Mouse (Mus musculus): ENCODE data around the gene Nedd4. TPM values are rescaled to one million over a fixed set of nuclear protein-coding genes. Genes with fewer than 3 reads are reported as not detected.
"Not testable (repeated sequence)": the region's sequence is repeated elsewhere in the genome, so short reads cannot be mapped to it uniquely, and the experiment has no call there.

The Nedd4 gene
- polyA plus RNA-seq (2012; rRNA removed) = 193 and 206 TPM in 2 replicates

DNA sequence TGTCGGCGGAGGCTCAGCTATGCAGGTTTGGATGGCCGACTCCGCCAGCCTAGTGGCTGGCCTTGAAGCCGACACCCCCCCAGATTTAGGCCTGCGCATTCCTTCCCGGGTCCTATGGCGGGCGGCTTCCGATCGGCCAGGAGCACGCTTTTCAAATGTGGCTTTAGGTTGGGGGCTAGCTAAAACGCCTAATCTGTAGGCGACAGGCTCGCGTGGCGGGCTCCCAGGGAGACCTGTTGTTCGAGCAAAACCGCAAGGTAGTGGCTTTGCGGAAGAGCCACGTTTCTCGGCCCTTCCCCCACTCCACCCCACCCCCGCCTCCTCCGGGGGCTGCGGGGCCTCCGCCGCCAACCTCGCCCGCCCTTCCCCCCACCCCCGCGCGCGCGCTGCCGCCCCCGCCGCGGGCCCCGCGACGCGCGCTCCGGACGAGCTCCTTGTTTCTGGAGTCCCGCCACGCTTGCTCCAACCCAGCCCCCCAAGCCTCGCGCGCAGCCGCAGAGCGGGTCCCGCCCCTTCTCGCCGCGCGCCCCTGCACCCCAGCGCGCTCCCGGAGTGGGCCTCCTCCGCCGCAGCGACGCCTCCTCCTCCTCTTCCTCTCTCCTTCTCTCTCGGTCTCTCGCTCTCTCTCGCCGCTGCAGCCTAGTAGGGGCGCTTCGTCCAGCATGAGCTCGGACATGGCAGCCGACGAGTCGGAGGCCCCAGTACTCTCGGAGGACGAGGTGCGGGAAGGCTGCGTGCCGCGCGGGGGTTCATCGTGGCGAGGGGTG lies at the start of gene Nedd4:
Gene Nedd4 (plus strand): TSS at position 452 of the 767 bp plus-strand sequence.
- no peak for DNase-seq (ENCODE audit: low read depth)

DNA sequence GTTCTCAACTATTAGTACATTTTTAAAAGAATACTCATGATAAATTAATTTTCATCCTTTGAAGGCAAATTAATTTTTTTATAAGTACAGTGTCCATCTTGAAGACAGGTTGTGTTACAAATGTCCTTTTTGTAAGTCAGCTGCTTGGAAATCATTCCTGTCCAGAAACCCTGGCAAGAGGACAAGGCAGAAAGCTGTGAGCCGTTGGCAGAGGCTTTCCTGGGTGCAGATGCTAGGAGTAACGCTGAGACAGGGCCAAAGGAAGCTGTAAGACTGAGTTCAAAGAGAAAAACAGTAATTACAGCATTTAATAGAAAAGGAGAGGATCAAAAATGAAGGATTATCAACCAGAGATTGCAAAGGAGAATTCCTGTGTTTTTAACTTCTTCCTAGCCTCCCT lies 48.3 kb upstream of the Nedd4 start:
- DNase-seq (ENCODE audit: low read depth) = no peak

DNA sequence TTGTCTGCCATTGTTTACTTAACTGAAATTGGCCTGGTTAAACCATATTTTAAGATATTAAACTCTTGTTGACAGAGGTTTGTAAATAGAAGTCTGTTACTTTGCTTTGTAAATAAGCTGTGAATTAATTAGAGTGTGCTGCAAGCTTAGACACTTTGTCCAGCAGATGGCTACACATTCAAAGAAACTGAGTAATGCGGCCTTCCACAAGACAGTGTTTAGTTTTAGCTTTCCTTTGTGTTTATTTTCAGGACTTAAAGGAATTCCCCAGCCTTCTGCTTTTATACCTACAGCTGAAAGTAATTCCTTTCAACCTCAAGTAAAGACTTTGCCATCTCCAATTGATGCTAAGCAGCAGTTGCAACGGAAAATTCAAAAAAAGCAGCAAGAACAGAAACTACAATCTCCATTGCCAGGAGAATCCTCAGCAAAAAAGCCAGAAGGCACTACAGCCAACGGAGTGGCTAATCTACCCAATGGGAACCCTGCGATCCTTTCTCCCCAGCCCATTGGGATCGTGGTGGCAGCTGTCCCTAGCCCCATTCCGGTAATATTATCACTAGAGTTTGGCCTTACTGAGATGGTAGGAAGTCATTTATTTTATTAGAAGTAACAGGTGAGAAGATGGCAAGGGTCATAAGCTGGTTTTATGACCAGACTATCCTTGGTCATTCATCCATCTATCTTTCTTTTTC lies 47.2 kb upstream of the Nedd4 start:
- DNase-seq (ENCODE audit: low read depth) = no peak

DNA sequence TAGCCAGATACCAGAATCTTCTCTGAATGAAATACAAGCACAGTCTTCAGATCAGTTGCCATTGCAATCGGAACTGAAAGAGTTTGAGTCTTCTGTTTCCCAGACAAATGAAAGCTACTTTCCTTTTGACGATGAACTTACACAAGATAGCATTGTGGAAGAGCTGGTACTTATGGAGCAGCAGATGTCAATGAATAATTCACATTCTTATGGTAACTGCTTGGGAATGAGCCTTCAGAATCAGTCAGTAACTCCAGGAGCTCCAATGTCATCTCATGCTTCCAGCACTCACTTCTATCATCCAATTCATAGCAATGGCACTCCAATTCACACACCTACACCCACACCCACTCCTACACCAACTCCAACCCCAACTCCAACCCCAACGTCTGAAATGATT lies 44.1 kb upstream of the Nedd4 start:
- DNase-seq (ENCODE audit: low read depth) = no peak

DNA sequence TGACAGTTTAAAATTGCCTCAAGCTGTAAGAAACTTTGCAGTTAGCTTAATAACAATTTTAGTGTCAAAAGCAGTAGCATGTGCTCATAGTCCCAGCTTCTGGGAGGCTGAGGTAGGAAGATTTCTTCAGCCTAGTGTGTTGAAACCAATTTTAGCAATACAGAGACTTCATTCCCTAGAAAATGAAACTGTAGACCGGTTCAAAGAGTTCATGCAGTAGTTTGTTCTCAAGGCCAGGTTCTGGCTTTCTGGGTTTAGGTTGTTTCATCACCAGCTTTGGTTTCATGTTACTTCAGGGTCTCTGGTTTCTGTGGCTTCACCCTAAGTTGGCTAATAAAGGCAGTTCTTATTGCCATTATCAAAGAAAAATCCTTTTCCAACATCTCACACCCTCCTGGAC lies 38.5 kb upstream of the Nedd4 start:
- DNase-seq (ENCODE audit: low read depth) = no peak

DNA sequence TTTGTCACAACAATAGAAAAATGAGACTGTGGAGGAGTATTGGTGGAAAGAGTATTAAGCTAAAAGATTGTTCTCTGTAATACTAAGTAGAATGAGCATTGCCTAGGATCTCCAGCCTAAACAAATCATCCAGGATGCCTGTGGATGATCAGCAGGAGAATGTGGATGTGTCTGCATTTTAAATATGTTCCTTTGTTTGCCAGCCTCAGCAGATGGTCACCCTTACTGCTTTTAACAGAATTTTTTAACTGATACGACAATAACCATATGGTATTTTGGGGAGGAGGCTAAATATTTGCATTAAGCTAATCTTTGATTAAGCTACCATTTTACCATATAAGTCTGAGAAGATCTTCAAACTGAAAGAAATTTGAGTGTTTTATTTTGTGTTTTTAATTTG lies 34.5 kb upstream of the Nedd4 start:
- no peak for DNase-seq (ENCODE audit: low read depth)

DNA sequence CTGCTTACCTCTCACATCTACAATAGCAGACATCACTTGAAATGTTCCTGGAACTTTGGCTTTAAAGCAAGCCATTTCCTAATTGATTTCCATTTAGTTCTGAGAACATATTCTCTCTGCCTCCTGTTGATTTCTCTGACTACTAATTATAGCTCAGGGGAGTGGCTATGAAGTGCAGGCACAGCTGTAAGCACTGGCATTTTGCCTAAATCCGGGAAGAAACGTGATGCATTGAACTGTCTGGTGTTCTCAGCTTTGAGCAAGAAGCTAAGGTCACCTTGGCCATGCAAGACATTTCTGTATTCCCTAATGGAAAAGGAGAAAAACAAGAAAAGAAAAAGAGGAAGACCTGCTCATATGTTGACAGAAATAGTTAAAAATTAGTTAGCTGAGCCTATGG lies 33.6 kb upstream of the Nedd4 start:
- DNase-seq (ENCODE audit: low read depth) = no peak

DNA sequence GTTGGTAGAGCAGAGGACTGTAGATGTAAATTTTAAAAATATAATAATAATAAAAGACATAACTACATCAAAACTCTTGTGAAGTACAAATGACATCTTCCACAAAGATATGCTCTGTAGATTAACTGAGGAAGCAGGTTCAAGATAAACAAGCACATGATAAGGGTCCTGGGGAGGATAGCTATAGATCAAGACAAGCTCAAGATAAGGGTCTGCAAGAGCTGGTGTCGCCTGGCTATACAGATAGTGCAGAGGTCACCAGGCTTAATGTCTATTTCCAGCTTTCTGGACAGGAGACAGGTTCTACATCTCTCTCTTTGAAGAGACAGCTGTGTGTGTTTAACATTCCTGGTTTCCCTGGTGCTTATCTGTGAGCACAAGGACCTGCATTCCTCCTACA lies 29.9 kb upstream of the Nedd4 start:
- no peak for DNase-seq (ENCODE audit: low read depth)

DNA sequence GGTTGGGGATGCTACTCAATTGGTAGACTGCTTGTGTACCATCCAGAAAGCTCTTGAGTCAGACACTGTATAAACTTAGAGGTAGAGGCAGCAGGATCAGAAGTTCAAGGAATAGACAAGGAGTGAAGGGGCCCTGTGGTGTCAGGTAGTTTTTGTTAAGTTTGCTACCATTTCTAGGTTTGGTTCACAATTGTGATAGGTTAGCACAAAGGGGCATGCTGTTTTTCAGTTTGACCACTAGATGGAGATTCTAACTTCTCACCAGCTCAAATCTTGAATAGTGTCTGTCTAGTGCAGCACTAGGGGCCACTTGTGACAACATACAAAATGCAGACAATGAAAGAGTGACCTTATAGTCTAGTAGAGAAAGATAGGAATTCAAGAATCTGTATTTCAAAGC lies 27.0 kb upstream of the Nedd4 start:
- no peak for DNase-seq (ENCODE audit: low read depth)

DNA sequence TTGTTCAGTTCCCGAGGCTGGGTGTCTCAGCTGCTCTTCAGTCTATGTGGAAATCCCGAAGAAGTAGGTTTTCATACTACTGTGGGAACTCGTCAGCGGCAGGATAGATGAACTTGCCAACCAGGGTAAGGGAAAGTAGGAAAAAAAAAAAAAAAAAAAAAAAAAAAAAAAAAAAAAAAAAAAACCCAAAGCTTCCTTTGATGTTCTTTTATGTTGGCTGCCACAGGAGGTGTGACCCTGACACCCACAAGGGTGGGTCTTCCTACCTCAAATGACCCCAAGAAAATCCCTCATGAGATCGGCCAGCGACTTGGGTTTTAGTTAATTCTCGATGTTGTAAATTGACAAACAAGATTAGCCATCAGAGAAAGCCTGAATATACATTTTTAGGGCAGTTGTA lies 25.6 kb upstream of the Nedd4 start:
- no peak for DNase-seq (ENCODE audit: low read depth)

DNA sequence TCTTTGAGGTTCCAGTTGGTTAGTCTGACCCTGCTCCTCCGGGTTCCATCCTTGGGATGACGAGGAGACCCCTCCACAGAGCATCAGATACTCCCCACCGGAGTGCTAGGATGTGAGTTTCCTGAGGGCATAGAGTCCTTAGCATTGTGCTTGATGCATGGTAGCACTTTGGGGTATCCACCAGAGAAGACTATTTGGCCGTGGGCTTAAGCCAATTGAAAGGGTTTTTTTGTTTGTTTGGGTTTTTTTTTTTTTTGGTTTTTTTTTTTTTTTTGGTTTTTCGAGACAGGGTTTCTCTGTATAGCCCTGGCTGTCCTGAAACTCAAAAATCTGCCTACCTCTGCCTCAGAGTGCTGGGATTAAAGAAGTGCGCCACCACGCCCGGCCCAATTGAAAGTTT lies 24.9 kb upstream of the Nedd4 start:
- no peak for DNase-seq (ENCODE audit: low read depth)

DNA sequence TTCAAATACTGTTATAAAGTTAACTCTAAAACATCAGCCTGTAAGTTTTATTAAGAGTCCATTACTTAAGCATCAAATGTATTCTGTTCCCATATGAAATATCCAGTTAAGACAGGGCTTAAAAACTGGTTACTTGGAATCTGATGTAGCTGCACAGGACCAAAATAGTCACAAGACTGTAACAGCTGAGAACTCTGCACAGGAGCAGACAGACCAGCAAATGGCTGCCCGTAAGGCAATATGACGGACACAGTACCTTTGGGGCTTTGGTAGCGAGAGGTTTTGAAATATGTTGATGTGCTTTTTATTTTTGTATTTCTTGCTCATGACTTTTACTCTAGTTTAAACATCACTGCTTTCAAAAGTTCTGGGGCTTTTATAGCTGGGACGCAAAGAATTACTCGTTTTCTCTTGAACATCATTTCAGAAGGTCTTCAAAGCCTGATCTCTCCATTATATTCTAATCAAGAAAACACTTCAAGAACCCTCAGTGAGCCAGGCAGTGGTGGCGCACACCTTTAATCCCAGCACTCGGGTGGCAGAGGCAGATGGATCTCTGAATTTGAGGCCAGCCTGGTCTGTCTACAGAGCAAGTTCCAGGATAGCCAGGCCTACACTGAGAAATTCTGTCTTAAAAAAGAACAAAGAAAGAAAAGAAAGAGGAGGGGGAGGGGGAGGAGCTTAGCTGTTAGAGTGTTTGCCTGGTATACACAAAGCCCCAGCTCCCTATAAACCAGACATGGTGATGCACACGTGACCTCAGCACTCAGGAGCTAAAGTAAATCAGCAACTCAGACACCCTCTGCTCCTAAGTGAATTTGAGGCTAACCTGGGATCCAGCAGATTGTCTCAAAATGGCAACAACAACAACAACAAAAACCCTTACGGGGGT lies 22.9 kb upstream of the Nedd4 start:
- DNase-seq (ENCODE audit: low read depth) = no peak

DNA sequence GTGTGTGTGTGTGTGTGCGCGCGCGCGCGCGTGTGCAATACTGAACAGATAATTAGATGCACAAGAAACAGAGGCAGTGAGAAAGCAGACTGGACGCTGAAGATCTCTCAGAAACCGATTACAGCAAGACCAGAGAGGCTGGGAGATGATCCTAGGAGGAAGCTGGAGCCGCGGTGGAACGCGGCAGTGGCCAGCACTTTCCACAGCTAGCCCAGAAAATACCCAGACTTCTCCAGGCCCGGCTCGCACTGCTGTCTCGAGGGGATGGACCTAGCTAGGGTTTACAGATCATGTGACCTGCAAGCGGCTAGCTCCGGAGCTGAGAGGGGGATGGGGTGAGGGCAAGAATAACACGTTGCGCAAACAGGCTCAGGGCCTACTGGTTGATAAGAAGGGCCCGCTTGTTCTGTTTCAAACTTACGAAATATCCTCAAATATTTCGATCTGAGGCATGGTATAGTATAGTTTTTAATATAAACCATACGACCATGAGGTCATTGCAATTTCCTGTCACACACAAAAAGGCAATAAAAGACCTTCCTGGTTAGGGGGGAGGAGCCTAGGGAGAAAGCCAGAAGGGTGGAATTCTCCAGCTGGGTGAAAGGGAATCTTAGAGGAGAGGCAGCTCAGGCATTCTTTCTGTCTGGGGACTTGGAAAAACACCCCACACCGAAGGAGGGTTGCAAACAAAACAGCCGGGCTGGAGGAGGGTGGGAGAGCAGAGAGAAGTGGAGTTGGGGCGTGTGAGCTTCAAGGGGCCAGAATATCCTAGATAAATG lies 22.1 kb upstream of the Nedd4 start:
- DNase-seq (ENCODE audit: low read depth) = no peak

DNA sequence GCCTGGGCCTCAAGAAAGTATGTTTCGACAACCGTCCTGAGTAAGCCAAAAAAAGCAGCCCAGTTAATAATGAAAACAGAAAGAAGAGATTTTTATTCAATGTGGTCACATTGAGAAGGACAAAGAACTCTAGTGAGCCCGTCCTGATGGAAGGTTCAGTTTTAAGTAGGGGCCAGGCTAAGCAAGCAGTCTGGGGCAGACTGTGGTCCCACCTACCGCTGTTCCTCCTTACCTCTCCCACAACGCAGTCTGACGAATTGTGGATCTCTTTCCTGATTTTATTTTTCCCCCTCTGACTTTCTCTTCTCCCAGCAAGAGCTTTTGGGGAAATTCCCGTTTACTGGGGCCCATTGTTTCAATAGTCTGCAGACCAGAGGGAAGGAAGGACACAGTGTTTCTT lies 21.5 kb upstream of the Nedd4 start:
- no peak for DNase-seq (ENCODE audit: low read depth)

DNA sequence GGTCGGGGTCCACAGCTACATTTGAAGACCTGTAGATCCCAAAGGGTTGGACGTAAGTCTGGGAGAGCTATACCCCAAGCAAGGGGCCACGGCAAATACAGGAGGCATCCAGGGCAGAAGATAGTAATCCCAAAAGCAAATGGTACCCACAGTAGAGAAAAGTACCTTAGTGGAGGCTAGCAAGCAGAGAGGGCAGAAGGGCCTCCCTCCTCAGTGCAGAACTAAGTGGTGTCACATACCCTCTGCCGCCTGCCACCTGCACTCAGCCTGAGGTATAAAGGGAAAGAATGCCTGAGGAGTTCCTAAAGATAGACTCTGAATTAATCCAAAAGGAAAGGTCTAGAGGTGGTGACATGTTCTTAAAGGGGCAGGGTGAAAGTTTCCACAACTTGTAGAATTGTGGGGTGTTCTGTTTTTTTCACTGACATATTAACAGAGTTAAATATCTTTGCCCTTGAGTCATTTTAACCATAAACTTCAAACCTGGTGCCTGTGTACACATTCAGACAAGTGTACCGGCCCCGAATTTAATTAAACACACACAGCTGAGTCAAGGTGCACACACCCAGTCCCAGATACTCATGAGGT lies 21.0 kb upstream of the Nedd4 start:
- DNase-seq (ENCODE audit: low read depth) = no peak

DNA sequence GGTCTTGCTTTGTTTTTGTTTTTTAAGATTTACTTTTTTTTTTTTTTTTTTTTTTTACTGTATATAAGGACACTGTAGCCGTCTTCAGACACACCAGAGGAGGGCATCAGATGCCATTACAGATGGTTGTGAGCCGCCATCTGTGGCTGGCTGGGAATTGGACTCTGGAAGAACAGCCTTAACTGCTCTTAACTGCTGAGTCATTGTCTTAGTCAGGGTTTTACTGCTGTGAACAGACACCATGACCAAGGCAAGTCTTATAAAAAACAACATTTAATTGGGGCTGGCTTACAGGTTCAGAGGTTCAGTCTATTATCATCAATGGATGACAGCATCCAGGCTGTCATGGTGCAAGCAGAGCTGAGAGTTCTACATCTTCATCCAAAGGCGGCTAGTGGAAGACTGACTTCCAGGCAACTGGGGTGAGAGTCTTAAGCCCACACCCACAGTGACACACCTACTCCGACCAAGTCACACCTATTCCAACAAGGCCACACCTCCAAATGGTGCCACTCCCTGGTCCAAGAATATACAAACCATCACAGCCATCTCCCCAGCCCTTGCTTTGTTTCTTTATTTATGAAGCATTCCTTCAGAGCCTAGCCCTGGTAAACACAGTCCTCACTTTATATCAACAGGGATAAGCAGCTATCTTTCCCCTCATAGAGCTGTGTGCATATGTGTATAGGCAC lies 19.2 kb upstream of the Nedd4 start:
- DNase-seq (ENCODE audit: low read depth) = not testable (repeated sequence)

DNA sequence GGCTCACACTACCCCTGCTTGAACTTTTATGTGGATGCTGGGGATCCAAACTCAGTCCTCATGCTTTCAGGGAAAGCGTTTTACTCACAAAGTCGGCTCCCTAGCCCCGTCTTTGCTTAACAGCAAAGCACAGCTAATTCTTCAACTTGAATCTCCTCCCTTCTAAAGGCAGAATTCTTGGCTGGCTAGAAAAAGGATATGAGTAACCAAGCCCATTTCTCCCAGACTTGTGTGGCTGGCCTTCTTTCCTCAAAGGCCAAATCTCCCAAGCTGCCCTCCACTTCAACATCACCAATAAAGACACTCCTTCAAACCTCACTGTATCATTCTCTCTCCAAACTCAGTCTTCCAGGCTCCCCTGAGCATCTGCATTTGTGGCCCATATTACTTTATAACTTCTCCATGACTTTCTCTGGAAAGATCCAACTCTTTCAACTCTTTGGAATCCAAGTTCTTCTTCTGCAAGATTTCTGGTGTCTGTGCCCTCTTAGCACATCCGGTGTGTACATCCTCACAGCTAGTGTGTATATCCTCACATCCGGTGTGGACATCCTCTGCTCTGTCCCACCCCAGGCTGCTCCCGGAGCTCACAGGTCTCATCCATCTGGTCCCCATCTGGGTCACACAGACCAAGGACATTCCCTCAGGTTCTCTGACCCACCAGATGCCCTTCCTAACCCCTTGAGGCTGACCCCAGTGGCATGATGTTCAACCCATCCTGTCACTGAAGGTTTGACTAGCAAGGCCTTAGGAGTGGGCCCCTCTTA lies 18.3 kb upstream of the Nedd4 start:
- DNase-seq (ENCODE audit: low read depth) = no peak

DNA sequence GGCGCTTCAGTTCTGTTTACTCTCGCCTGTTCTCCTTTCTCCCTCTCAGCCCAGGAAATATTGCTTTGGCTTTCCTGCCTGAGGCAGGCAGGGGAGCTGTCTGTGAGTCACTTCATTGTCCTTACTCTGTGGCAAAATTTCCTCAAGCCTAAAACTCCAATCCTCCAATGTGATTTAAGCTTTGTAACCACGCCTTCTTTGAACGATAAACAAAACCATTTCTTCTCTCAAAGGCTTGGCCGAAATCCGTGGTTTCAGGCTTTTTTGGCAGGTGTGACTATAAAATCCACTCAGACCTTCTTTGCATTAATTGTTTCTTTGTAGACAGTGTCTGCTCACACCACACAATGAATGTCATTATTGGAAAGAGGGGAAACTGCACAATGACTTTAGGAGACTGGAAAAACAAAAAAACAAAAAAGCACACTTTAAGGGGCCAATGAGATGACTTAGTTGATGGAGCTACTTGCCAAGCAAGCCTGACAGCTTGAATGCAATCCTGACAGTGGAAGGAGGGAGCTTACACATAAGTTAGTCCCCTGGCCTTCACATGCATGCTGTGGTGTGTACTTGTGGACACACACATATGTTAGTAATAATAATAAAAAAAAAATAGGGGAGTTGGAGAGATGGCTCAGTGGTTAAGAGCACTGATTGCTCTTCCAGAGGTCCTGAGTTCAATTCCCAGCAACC lies 17.6 kb upstream of the Nedd4 start:
- no peak for DNase-seq (ENCODE audit: low read depth)

DNA sequence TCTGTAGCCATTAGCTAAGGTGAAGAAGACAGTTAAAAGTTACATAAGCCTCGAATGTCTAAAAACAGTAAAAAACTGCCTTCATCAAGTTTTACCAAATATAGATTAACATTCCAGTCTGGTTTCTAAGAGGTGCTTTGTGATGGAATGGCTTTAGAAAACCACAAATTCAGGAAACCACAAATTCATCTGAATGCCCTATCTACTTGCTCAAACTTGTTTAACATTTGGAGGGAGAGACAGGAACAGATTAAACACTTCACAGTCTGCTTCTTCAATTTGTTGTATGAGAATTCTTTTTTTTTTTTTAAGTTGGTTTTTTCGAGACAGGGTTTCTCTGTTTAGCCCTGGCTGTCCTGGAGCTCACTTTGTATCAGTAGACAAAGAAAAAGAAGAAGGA lies 12.4 kb upstream of the Nedd4 start:
- no peak for DNase-seq (ENCODE audit: low read depth)
